Comparison of ENCODE assay signal across 8 mouse cellular contexts in the genomic region with DNA sequence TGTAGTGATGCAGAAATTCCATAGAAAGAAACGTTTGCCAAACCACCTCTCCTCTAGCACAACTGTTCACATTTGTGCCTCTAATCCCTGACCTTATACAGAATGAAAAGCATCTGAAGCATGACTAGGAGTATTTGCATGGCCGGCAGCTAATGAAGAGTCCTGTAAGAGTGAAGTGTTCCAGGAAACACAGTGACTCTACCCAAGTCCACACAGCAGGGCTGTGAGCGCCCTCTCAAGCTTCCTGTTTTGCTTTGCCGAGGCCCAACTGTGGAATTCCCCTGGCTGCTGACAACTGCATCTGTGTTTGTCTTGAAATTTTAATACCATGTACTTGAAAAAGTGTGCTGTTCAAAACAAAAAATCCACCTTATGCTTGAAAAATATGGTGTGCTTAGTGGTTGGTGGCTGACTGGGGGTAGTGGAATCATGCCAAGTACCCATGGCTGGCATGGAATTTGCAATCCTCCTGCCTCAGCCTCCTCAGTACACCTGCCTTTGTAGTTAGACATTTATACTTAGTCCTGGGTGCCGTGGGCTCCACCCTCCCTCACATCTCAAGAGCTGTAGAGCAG.
DNase-seq lines count a peak whose midpoint lies in the region.

No protein-coding gene starts in this region.

- intact Hi-C loops in heart, postnatal 10 days (cut with DNase I): no loop called here
- intact Hi-C loops in left cerebral cortex, postnatal 4 days (cut with DNase I): no loop called here

- DNase-seq in 416B (ENCODE audit: low read depth) (peak; percentile 54), NIH3T3 (ENCODE audit: low read depth) (peak; percentile 61)
- peak; percentile 52 to 54 for DNase-seq in heart, postnatal 10 days
- DNase-seq in lung, postnatal 4 days: peak; percentile 62 to 80
- no peak for DNase-seq in left cerebral cortex, postnatal 4 days
- no peak for DNase-seq in right cerebral cortex, postnatal 4 days
- no peak for DNase-seq in embryo, embryonic 10.5 days (ENCODE audit: low spot score)
- DNase-seq in cerebellum, postnatal 25 days: no peak

Comparison
In these comparisons a context has a peak if more than half of its experiments do, and no peak if none do; other contexts are left out.
1. DNase-seq: peak in 416B (single experiment), NIH3T3 (single experiment), heart, postnatal 10 days (2 of 2) and lung, postnatal 4 days (2 of 2); none in left cerebral cortex, postnatal 4 days (single experiment), right cerebral cortex, postnatal 4 days (single experiment), embryo, embryonic 10.5 days (single experiment) and cerebellum, postnatal 25 days (0 of 2).